Mouse (Mus musculus) hematopoietic stem cell, adult 5-6 weeks (primary cell): ENCODE results near the gene Adh6a. TPM values are rescaled to one million over a fixed set of nuclear protein-coding genes. Genes with fewer than 3 reads are reported as not detected.
"Not testable (repeated sequence)": the region's sequence is repeated elsewhere in the genome, so short reads cannot be mapped to it uniquely, and the experiment has no call there.

Experiments
- ATAC-seq, 2 experiments: fragments of 125-278 bp in 1 of 2; replicated peaks in 1 of 2; 2 replicates each; pipeline ENCODE4 v1.8.0; 2016 to 2017; ENCODE audit warnings: inconsistent platforms in 2 of 2, mild to moderate bottlenecking in 2 of 2, moderate number of reproducible peaks in 2 of 2, low read depth in 1 of 2, moderate TSS enrichment in 1 of 2; ENCODE audit not compliant: low FRiP score in 2 of 2, poor library complexity in 2 of 2, severe bottlenecking in 2 of 2, insufficient read depth in 1 of 2, low TSS enrichment in 1 of 2
- total RNA-seq: library from RNA; stranded (forward); fragments of 172-1452, 232-1000 nt; gene quantifications from 2 replicates; pipeline ENCODE4 v1.2.3, GENCODE M21; 2017

Adh6a gene
- total RNA-seq, 1 experiment from 2014 or later: not detected

DNA sequence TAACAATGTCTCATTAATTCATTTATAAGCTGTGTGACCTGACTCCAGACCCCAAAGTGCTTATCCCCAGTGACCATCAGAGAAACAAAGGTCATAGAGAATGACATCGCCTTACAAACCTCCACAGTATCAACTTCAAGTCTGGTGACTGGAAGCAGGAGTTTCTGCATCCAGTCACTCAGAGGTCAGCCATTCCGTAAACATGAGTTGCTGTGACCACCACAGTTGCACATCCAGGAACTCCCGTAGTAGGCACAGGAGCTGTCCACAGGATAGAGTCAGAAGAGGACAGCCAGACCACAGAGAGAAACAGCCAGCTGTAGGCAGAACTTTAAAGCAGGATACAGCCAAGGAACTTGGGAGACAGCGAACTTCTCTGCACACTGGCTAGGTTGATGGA lies 57.2 kb downstream of the Adh6a start:
- not testable (repeated sequence) for ATAC-seq

- no peak for ATAC-seq
These were observed 60.8 kb downstream of the Adh6a start for GRCm38 (mm10) chr3:138373920-138374319.

GRCm38 (mm10) chr3:138375148-138375547 lies 62.1 kb downstream of the Adh6a start:
- no peak for ATAC-seq

Other genes starting within 250 kb of the Adh6a start
- 0.05 TPM in 1 of 2 replicates, not detected in the other for gene 1110002E22Rik, start 248.2 kb upstream of the Adh6a start, total RNA-seq
- gene Gm5105, start 245.9 kb upstream of the Adh6a start, total RNA-seq: not detected in 2 replicates
- 19.1 and 27.1 TPM in 2 replicates for gene Trmt10a, start 169.8 kb upstream of the Adh6a start, total RNA-seq
- 3.9 and 4.3 TPM in 2 replicates for gene Mttp, start 168.3 kb upstream of the Adh6a start, total RNA-seq
- not detected in 2 replicates for gene 4930579F01Rik, start 119.5 kb upstream of the Adh6a start, total RNA-seq
- not detected in 2 replicates for gene Adh7, start 95.5 kb upstream of the Adh6a start, total RNA-seq
- not detected in 2 replicates for gene Adh1, start 52.3 kb upstream of the Adh6a start, total RNA-seq
- not detected in 2 replicates for gene Adh6b, start 28.5 kb downstream of the Adh6a start, total RNA-seq
- not detected in 2 replicates for gene Adh4, start 102.2 kb downstream of the Adh6a start, total RNA-seq
- gene Adh5, start 129.8 kb downstream of the Adh6a start, total RNA-seq: 136 and 163 TPM in 2 replicates
- gene Metap1, start 176.2 kb downstream of the Adh6a start, total RNA-seq: 58.4 and 63.5 TPM in 2 replicates
- gene Eif4e, start 212.9 kb downstream of the Adh6a start, total RNA-seq: 161 and 198 TPM in 2 replicates